Mouse (Mus musculus) C2C12 (cell line): ENCODE measurements around the gene Bcl3.

Experiments used
- CTCF ChIP-seq: IDR thresholded peaks from one replicate; pipeline ENCODE4 v1.5.1; 2011; ENCODE audit not compliant: control insufficient read depth, insufficient read depth, insufficient read length
- MYOG ChIP-seq: IDR thresholded peaks from one replicate; pipeline ENCODE4 v1.6.1; 2011; ENCODE audit not compliant: control insufficient read depth, insufficient read length; ENCODE audit errors: extremely low read depth
- USF1 ChIP-seq: IDR thresholded peaks from one replicate; pipeline ENCODE4 v1.6.1; 2011; ENCODE audit warnings: low read depth, mild to moderate bottlenecking, control low read depth, moderate library complexity

DNA sequence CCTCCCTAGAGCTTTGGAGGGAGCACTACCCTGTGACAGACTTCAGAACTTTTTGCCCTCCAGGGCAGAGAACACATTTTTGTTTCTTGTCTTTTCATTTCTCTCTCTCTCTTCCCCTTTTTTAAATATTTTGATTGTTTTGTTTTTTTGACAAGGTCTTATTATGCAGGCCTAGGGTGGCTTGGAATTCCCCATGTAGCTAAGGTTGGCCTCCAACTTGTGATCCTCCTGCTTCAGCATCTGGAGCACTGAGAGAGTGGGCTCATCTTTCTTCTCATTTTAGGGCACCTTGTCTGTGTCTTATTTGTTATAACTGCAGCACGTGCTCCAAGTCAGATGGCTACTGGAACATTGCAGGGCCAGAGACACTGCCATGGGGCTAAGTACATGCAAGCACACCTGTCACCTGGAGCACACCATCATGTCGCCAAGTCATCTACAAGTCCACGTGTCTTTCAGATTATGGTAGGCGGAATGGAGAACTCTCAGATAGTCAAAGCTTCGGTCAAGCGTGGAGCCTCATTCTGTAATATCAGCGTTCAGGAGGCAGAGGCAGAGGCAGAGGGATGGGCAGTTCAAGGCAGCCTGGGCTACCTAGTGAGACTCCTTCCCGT is 16.1 kb downstream of the Bcl3 start:
- no peak for TF ChIP-seq CTCF
- no peak for TF ChIP-seq MYOG
- no peak for TF ChIP-seq USF1
